8 mouse cellular contexts compared by ENCODE assay signal in genomic region chr14:34502475-34503324, GRCm38 (mm10). TPM values are rescaled to one million over a fixed set of nuclear protein-coding genes. Genes with fewer than 3 reads are reported as not detected.
DNase-seq lines count a peak whose midpoint lies in the region; ATAC-seq and TF ChIP-seq lines count a peak whose summit lies in the region.

No protein-coding gene starts in this region.

- DNase-seq in adrenal gland, adult 2 months, result peak; percentile 96
- DNase-seq in embryo, embryonic 11 days, result peak; percentile 98
- peak; percentile 89 to 92 for DNase-seq in left cerebral cortex, postnatal 36 days (ENCODE audit: low spot score in 2 of 2)
- peak; percentile 94 for DNase-seq in midbrain, embryonic 10.5 days (ENCODE audit: low spot score)
- peak; percentile 90 for DNase-seq in right cerebral cortex, postnatal 4 days

- no peaks in the 10 kb centered on the region for H3K36me3 ChIP-seq in intestine, postnatal 0 days (ENCODE audit: control insufficient read depth, insufficient read depth)
- H3K36me3 ChIP-seq in midbrain, embryonic 10.5 days, result no peaks in the 10 kb centered on the region

- H3K9ac ChIP-seq in intestine, postnatal 0 days (ENCODE audit: low read depth, low read length), result peak overlapping the region; percentile 99

- peak overlapping the region; percentile 98 for H3K27ac ChIP-seq in intestine, postnatal 0 days (ENCODE audit: low read depth, low read length)
- H3K27ac ChIP-seq in midbrain, embryonic 10.5 days (replicated peaks), result peak overlapping the region; percentile 99

- H3K9me3 ChIP-seq in intestine, postnatal 0 days (ENCODE audit: control insufficient read depth), result no peaks in the 10 kb centered on the region
- no peaks in the 10 kb centered on the region for H3K9me3 ChIP-seq in midbrain, embryonic 10.5 days (replicated peaks)

- ATAC-seq in granulocyte monocyte progenitor cell, adult 5-6 weeks (replicated peaks; ENCODE audit: poor library complexity, severe bottlenecking), result peak; percentile 64
- ATAC-seq in intestine, postnatal 0 days, result peak; percentile 89
- no peak for ATAC-seq in monocyte, adult 5-6 weeks (replicated peaks; ENCODE audit: insufficient number of reproducible peaks, low FRiP score, low TSS enrichment, poor library complexity, severe bottlenecking)

- peak overlapping the region; percentile 84 for H3K4me3 ChIP-seq in intestine, postnatal 0 days (ENCODE audit: low read depth, low read length)
- peak overlapping the region; percentile 89 for H3K4me3 ChIP-seq in midbrain, embryonic 10.5 days

- H3K4me2 ChIP-seq in intestine, postnatal 0 days (replicated peaks; ENCODE audit: low read depth), result peak overlapping the region; percentile 82

- 0 out of 2 replicates have a peak, but pooled peaks cover 5% of the 10 kb centered on the region for H3K4me1 ChIP-seq in intestine, postnatal 0 days (replicated peaks; ENCODE audit: control insufficient read depth, insufficient read depth, low read length)
- H3K4me1 ChIP-seq in midbrain, embryonic 10.5 days, result peaks cover 46% of the 10 kb centered on the region

- no peaks in the 10 kb centered on the region for H3K27me3 ChIP-seq in intestine, postnatal 0 days (replicated peaks; ENCODE audit: control insufficient read depth, insufficient read depth, low read length)
- peaks cover 15% of the 10 kb centered on the region for H3K27me3 ChIP-seq in midbrain, embryonic 10.5 days (ENCODE audit: low read depth, poor library complexity, severe bottlenecking)

- no peak for TF ChIP-seq CTCF in intestine, postnatal 0 days (IDR thresholded peaks at IDR 0.05; ENCODE audit: low read depth)

- intact Hi-C loops in left cerebral cortex, postnatal 36 days (cut with DNase I), result loop anchor here (1.0 to 5.0 kb wide), 2 partner anchors 47 to 60 kb away; no protein-coding TSS in a partner anchor

- WGBS in intestine, postnatal 0 days, result under 1% methylated on average over 95 of the region's 115 CpGs
- WGBS in midbrain, embryonic 10.5 days, result under 1% methylated on average over 92 of the region's 115 CpGs

RNA-seq across cellular contexts. Expression of gene Bmpr1a, which starts 0.4 kb away (rescaled TPM):
- 10 to 100 TPM; 56.4 to 64.4 TPM for total RNA-seq in adrenal gland, adult 2 months (2021)
- 3.4 and 3.7 TPM in 2 replicates for polyA plus RNA-seq in adrenal gland, adult 2 months (2012; rRNA removed)
- total RNA-seq in granulocyte monocyte progenitor cell, adult 5-6 weeks (2014; fragmentation: Nextera tagmentation), result not detected in 2 replicates
- total RNA-seq in granulocyte monocyte progenitor cell, adult 5-6 weeks (2017), result 0.04 and 0.46 TPM in 2 replicates
- polyA plus RNA-seq in intestine, postnatal 0 days (2015; fragmentation: Nextera tagmentation; extraction: Ambion mirVana), result 18.8 and 19.3 TPM in 2 replicates
- 10 to 100 TPM; 34.3 to 38.3 TPM for total RNA-seq in left cerebral cortex, postnatal 36 days (2021)
- 38.1 and 38.7 TPM in 2 replicates for polyA plus RNA-seq in midbrain, embryonic 10.5 days (2016; fragmentation: Nextera tagmentation; extraction: Ambion mirVana)
- total RNA-seq in monocyte, adult 5-6 weeks (2017), result 0.53 to 1.6 TPM (median 0.68 TPM) in 3 replicates

RNA-seq across cellular contexts. Expression of gene 9230112D13Rik, which starts 19.9 kb away (rescaled TPM):
- total RNA-seq in adrenal gland, adult 2 months (2021), result not detected
- not detected in 2 replicates for polyA plus RNA-seq in adrenal gland, adult 2 months (2012; rRNA removed)
- not detected in 2 replicates for total RNA-seq in granulocyte monocyte progenitor cell, adult 5-6 weeks (2014; fragmentation: Nextera tagmentation)
- not detected in 2 replicates for total RNA-seq in granulocyte monocyte progenitor cell, adult 5-6 weeks (2017)
- polyA plus RNA-seq in intestine, postnatal 0 days (2015; fragmentation: Nextera tagmentation; extraction: Ambion mirVana), result not detected in 2 replicates
- not detected for total RNA-seq in left cerebral cortex, postnatal 36 days (2021)
- not detected in 2 replicates for polyA plus RNA-seq in midbrain, embryonic 10.5 days (2016; fragmentation: Nextera tagmentation; extraction: Ambion mirVana)
- not detected in 3 replicates for total RNA-seq in monocyte, adult 5-6 weeks (2017)

Comparison
In these comparisons a context has a peak if more than half of its experiments do, and no peak if none do; other contexts are left out.
1. RNA of gene Bmpr1a, which starts 0.4 kb away (total RNA-seq): 56.4 to 64.4 TPM in adrenal gland, adult 2 months and 34.3 to 38.3 TPM in left cerebral cortex, postnatal 36 days; 0.53 to 1.6 TPM in monocyte, adult 5-6 weeks and 0.04 to 0.46 TPM in granulocyte monocyte progenitor cell, adult 5-6 weeks; every median in the first group is over 10 times any median in the second.
2. Peak in every context shown above with its lines, with median percentiles within 50 percentile points of each other: DNase-seq.